Mouse (Mus musculus): Measurements from ENCODE around the gene Vwa8. TPM values are rescaled to one million over a fixed set of nuclear protein-coding genes. Genes with fewer than 3 reads are reported as not detected.
A peak's percentile ranks its signal among the peaks of the same experiment; 100 is the strongest.

Vwa8 gene
- polyA plus RNA-seq, 1 experiment from 2014 or later = 8.8 TPM

GRCm38 (mm10) chr14:79202722-79203362 lies 354.0 kb downstream of the Vwa8 start:
- H3K4me3 ChIP-seq (ENCODE audit: low read depth, low read length) = no peak overlapping the region
- ATAC-seq (peak; percentile 58), DNase-seq (ENCODE audit: low spot score) (peak; percentile 61)
- 0 out of 2 replicates have a peak, but pooled peaks cover 4% of the 10 kb centered on the region for H3K36me3 ChIP-seq (ENCODE audit: insufficient read depth, low read length)
- TF ChIP-seq EP300 (IDR thresholded peaks at IDR 0.05) = 0 out of 2 replicates have a peak, but pooled peaks have one; percentile 14
- 0 out of 2 replicates have a peak, but pooled peaks have one; percentile 6 for TF ChIP-seq CTCF (IDR thresholded peaks at IDR 0.05)
- H3K9me3 ChIP-seq (ENCODE audit: low read length) = no peaks in the 10 kb centered on the region
- H3K9ac ChIP-seq (replicated peaks; ENCODE audit: low read depth) = no peak overlapping the region
- H3K4me1 ChIP-seq (ENCODE audit: insufficient read depth, low read depth, low read length) = peaks cover 15% of the 10 kb centered on the region; the same call in 1 of the 2 replicates
- no peaks in the 10 kb centered on the region for H3K27me3 ChIP-seq (replicated peaks; ENCODE audit: insufficient read depth, low read length)
- H3K4me2 ChIP-seq (replicated peaks; ENCODE audit: low read depth, low read length) = no peak overlapping the region
- H3K27ac ChIP-seq (ENCODE audit: low read length) = peak overlapping the region; percentile 72
- 41% methylated on average over 4 of the region's 4 CpGs for WGBS

- no peak overlapping the region for H3K4me2 ChIP-seq (replicated peaks; ENCODE audit: low read depth, low read length)
- DNase-seq (ENCODE audit: low spot score) (no peak), ATAC-seq (peak; percentile 25)
- WGBS = 30% methylated on average over 12 of the region's 12 CpGs
- H3K4me1 ChIP-seq (ENCODE audit: insufficient read depth, low read depth, low read length) = peaks cover 15% of the 10 kb centered on the region; the same call in 1 of the 2 replicates
- 0 out of 2 replicates have a peak, but pooled peaks cover 4% of the 10 kb centered on the region for H3K36me3 ChIP-seq (ENCODE audit: insufficient read depth, low read length)
- H3K27ac ChIP-seq (ENCODE audit: low read length) = peak overlapping the region; percentile 62
- TF ChIP-seq EP300 (IDR thresholded peaks at IDR 0.05) (no peak), CTCF (IDR thresholded peaks at IDR 0.05) (no peak)
- H3K27me3 ChIP-seq (replicated peaks; ENCODE audit: insufficient read depth, low read length) = no peaks in the 10 kb centered on the region
- H3K9me3 ChIP-seq (ENCODE audit: low read length) = no peaks in the 10 kb centered on the region
- no peak overlapping the region for H3K9ac ChIP-seq (replicated peaks; ENCODE audit: low read depth)
- no peak overlapping the region for H3K4me3 ChIP-seq (ENCODE audit: low read depth, low read length)
These were observed 354.8 kb downstream of the Vwa8 start for GRCm38 (mm10) chr14:79203496-79204158.

GRCm38 (mm10) chr14:79204866-79205265 lies 356.0 kb downstream of the Vwa8 start:
- 0 out of 2 replicates have a peak, but pooled peaks cover 4% of the 10 kb centered on the region for H3K36me3 ChIP-seq (ENCODE audit: insufficient read depth, low read length)
- H3K9me3 ChIP-seq (ENCODE audit: low read length) = no peaks in the 10 kb centered on the region
- DNase-seq (ENCODE audit: low spot score) (peak; percentile 50), ATAC-seq (peak; percentile 77)
- no peak overlapping the region for H3K4me3 ChIP-seq (ENCODE audit: low read depth, low read length)
- H3K27ac ChIP-seq (ENCODE audit: low read length) = no peak overlapping the region
- peaks cover 15% of the 10 kb centered on the region; the same call in 1 of the 2 replicates for H3K4me1 ChIP-seq (ENCODE audit: insufficient read depth, low read depth, low read length)
- 58% methylated on average over 7 of the region's 7 CpGs for WGBS
- no peak overlapping the region for H3K4me2 ChIP-seq (replicated peaks; ENCODE audit: low read depth, low read length)
- TF ChIP-seq EP300 (IDR thresholded peaks at IDR 0.05) = peak; percentile 55; the same call in 1 of the 2 replicates
- TF ChIP-seq CTCF (IDR thresholded peaks at IDR 0.05) = peak; percentile 12; the same call in 1 of the 2 replicates
- no peak overlapping the region for H3K9ac ChIP-seq (replicated peaks; ENCODE audit: low read depth)
- H3K27me3 ChIP-seq (replicated peaks; ENCODE audit: insufficient read depth, low read length) = no peaks in the 10 kb centered on the region

GRCm38 (mm10) chr14:79206210-79206609 lies 357.4 kb downstream of the Vwa8 start:
- no peak overlapping the region for H3K4me3 ChIP-seq (ENCODE audit: low read depth, low read length)
- ATAC-seq (peak; percentile 67), DNase-seq (ENCODE audit: low spot score) (peak; percentile 63)
- no peaks in the 10 kb centered on the region for H3K9me3 ChIP-seq (ENCODE audit: low read length)
- H3K36me3 ChIP-seq (ENCODE audit: insufficient read depth, low read length) = 0 out of 2 replicates have a peak, but pooled peaks cover 4% of the 10 kb centered on the region
- no peak overlapping the region for H3K4me2 ChIP-seq (replicated peaks; ENCODE audit: low read depth, low read length)
- TF ChIP-seq CTCF (IDR thresholded peaks at IDR 0.05) (no peak), EP300 (IDR thresholded peaks at IDR 0.05) (no peak)
- peaks cover 15% of the 10 kb centered on the region; the same call in 1 of the 2 replicates for H3K4me1 ChIP-seq (ENCODE audit: insufficient read depth, low read depth, low read length)
- no peak overlapping the region for H3K27ac ChIP-seq (ENCODE audit: low read length)
- H3K27me3 ChIP-seq (replicated peaks; ENCODE audit: insufficient read depth, low read length) = no peaks in the 10 kb centered on the region
- WGBS = 43% methylated on average over 11 of the region's 11 CpGs
- no peak overlapping the region for H3K9ac ChIP-seq (replicated peaks; ENCODE audit: low read depth)

- Histone ChIP-seq H3K27ac (ENCODE audit: low read length) (no peak overlapping the region), H3K9ac (replicated peaks; ENCODE audit: low read depth) (no peak overlapping the region), H3K4me3 (ENCODE audit: low read depth, low read length) (no peak overlapping the region), H3K9me3 (ENCODE audit: low read length) (no peaks in the 10 kb centered on the region), H3K36me3 (ENCODE audit: insufficient read depth, low read length) (no peaks in the 10 kb centered on the region), H3K27me3 (replicated peaks; ENCODE audit: insufficient read depth, low read length) (no peaks in the 10 kb centered on the region), H3K4me1 (ENCODE audit: insufficient read depth, low read depth, low read length) (peaks cover 10% of the 10 kb centered on the region; the same call in 1 of the 2 replicates), H3K4me2 (replicated peaks; ENCODE audit: low read depth, low read length) (no peak overlapping the region)
- no peak for ATAC-seq
- DNase-seq (ENCODE audit: low spot score) = no peak
- TF ChIP-seq CTCF (IDR thresholded peaks at IDR 0.05) = no peak
- TF ChIP-seq EP300 (IDR thresholded peaks at IDR 0.05) = no peak
These were observed 359.6 kb downstream of the Vwa8 start for GRCm38 (mm10) chr14:79208468-79208867.

GRCm38 (mm10) chr14:79209813-79210212 lies 361.0 kb downstream of the Vwa8 start:
- Histone ChIP-seq H3K4me3 (ENCODE audit: low read depth, low read length) (no peak overlapping the region), H3K4me1 (ENCODE audit: insufficient read depth, low read depth, low read length) (peaks cover 6% of the 10 kb centered on the region; the same call in 1 of the 2 replicates), H3K9me3 (ENCODE audit: low read length) (no peaks in the 10 kb centered on the region), H3K9ac (replicated peaks; ENCODE audit: low read depth) (no peak overlapping the region), H3K36me3 (ENCODE audit: insufficient read depth, low read length) (no peaks in the 10 kb centered on the region), H3K27me3 (replicated peaks; ENCODE audit: insufficient read depth, low read length) (no peaks in the 10 kb centered on the region), H3K27ac (ENCODE audit: low read length) (no peak overlapping the region), H3K4me2 (replicated peaks; ENCODE audit: low read depth, low read length) (no peak overlapping the region)
- 85% methylated on average over 3 of the region's 3 CpGs for WGBS
- TF ChIP-seq EP300 (IDR thresholded peaks at IDR 0.05) (no peak), CTCF (IDR thresholded peaks at IDR 0.05) (no peak)
- no peak for DNase-seq (ENCODE audit: low spot score)
- ATAC-seq = no peak
